Comparison of ENCODE assay signal across 13 mouse cellular contexts in the genomic region with DNA sequence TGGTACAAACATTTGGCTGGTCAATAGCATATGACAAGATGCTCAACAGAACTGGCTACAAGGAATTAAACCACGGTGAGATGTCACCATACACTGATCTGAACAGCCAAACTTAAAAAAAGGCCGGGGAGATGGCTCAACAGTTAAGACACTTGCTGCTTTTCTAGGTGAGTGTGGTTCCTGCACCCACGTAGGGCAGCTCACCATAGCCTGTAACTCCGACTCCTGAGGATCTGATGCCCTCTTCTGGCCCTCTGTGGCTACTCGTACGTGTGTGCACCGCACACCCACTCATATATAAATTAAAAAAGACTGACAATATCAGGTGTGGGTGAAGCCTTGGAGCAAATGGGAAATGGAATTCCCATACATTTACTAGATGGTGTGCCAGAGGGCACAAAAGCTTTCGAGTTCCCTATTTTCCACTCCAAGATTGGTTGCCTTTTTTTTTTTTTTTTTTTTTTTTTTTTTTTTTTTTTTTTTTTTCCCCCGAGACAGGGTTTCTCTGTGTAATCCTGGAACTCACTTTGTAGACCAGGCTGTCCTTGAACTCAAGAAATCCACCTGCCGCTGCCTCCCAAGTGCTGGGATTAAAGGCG. TPM values are rescaled to one million over a fixed set of nuclear protein-coding genes. Genes with fewer than 3 reads are reported as not detected.
DNase-seq lines count a peak whose midpoint lies in the region; ATAC-seq and TF ChIP-seq lines count a peak whose summit lies in the region.
"Had no signal": no experiment of that assay in that cellular context is flagged by ENCODE, and none has a peak within 500 bp of the region (broad histone marks: within the 10 kb centered on the region; RNA-seq: fewer than 3 reads in every experiment).

No protein-coding gene starts in this region.

- no peak overlapping the region for H3K4me2 ChIP-seq in lung, embryonic 16.5 days (ENCODE audit: low read depth, low read length)
- H3K4me2 ChIP-seq: lung, embryonic 15.5 days; neural tube, embryonic 15.5 days had no signal

- WGBS in heart, adult 2 months: 81% methylated on average over 11 of the region's 11 CpGs
- 69% methylated on average over 11 of the region's 11 CpGs for WGBS in bone marrow, adult 2 months
- 63% methylated on average over 11 of the region's 11 CpGs for WGBS in lung, embryonic 16.5 days

- no peaks in the 10 kb centered on the region for H3K79me2 ChIP-seq in heart, adult 2 months (replicated peaks; ENCODE audit: control insufficient read depth, insufficient read depth, low read length)

- no peak overlapping the region for H3K27ac ChIP-seq in heart, adult 2 months
- H3K27ac ChIP-seq in bone marrow, adult 2 months (ENCODE audit: control insufficient read depth, insufficient read depth, low read depth, low read length, poor library complexity): no peak overlapping the region
- H3K27ac ChIP-seq in lung, embryonic 16.5 days (ENCODE audit: low read length): peak overlapping the region; percentile 11
- no peak overlapping the region for H3K27ac ChIP-seq in left cerebral cortex, adult 2 months
- H3K27ac ChIP-seq: neural tube, embryonic 15.5 days had no signal

- DNase-seq in heart, adult 2 months: no peak
- no peak for DNase-seq in heart, adult 8-10 months (ENCODE audit: low spot score)
- peak; percentile 59 for DNase-seq in 416B (ENCODE audit: low read depth)
- no peak for DNase-seq in urinary bladder, postnatal 14 days (ENCODE audit: low spot score)
- DNase-seq in left cerebral cortex, adult 2 months (ENCODE audit: extremely low spot score in 1 of 2, low spot score in 2 of 2): no peak
- DNase-seq in frontal cortex, postnatal 14 days (ENCODE audit: low spot score in 2 of 2): no peak
- DNase-seq: gastrocnemius, postnatal 36 days; layer of hippocampus, adult 9-11 months had no signal

- 0 out of 2 replicates have a peak, but pooled peaks have one; percentile 41 for ATAC-seq in lung, embryonic 16.5 days (ENCODE audit: low read depth)

- H3K36me3 ChIP-seq in heart, adult 2 months (ENCODE audit: control insufficient read depth, insufficient read depth, low read length): no peaks in the 10 kb centered on the region
- peaks cover 17% of the 10 kb centered on the region for H3K36me3 ChIP-seq in lung, embryonic 16.5 days (ENCODE audit: control insufficient read depth, insufficient read depth, low read length)
- H3K36me3 ChIP-seq: neural tube, embryonic 15.5 days had no signal

- no peak for TF ChIP-seq POLR2A in heart, adult 2 months (IDR thresholded peaks at IDR 0.05; ENCODE audit: insufficient read depth, low read depth, low read length)
- TF ChIP-seq POLR2A in bone marrow, adult 2 months (IDR thresholded peaks at IDR 0.05; ENCODE audit: borderline replicate concordance, control insufficient read depth, low read depth, low read length): no peak

- peak; percentile 10; the same call in 1 of the 2 replicates for TF ChIP-seq CTCF in heart, adult 2 months (IDR thresholded peaks at IDR 0.05)
- TF ChIP-seq CTCF in bone marrow, adult 2 months (IDR thresholded peaks at IDR 0.05; ENCODE audit: control insufficient read depth, insufficient read depth, low read length): peak; percentile 53; the same call in 1 of the 2 replicates
- TF ChIP-seq CTCF in left cerebral cortex, adult 2 months (IDR thresholded peaks at IDR 0.05): no peak; the same call in none of the 2 replicates

- H3K9ac ChIP-seq in heart, adult 2 months (ENCODE audit: low read depth, low read length): no peak overlapping the region
- H3K9ac ChIP-seq in lung, embryonic 16.5 days (ENCODE audit: low read length): no peak overlapping the region
- H3K9ac ChIP-seq: lung, embryonic 15.5 days; neural tube, embryonic 15.5 days had no signal

- intact Hi-C loops in heart, adult 2 months (cut with DNase I): no loop called here
- intact Hi-C loops in left cerebral cortex, adult 2 months (cut with DNase I): no loop called here

- H3K4me3 ChIP-seq in heart, adult 2 months: no peak overlapping the region
- H3K4me3 ChIP-seq in bone marrow, adult 2 months (replicated peaks; ENCODE audit: control insufficient read depth, low read depth, low read length): no peak overlapping the region
- no peak overlapping the region for H3K4me3 ChIP-seq in lung, embryonic 16.5 days (ENCODE audit: low read length)
- no peak overlapping the region for H3K4me3 ChIP-seq in left cerebral cortex, adult 2 months
- H3K4me3 ChIP-seq: lung, embryonic 15.5 days; neural tube, embryonic 15.5 days had no signal

- H3K27me3 ChIP-seq in heart, adult 2 months (ENCODE audit: control insufficient read depth, insufficient read depth, low read length): no peaks in the 10 kb centered on the region
- H3K27me3 ChIP-seq in lung, embryonic 16.5 days (ENCODE audit: control insufficient read depth, insufficient read depth, low read depth, low read length): no peaks in the 10 kb centered on the region
- H3K27me3 ChIP-seq: lung, embryonic 15.5 days; neural tube, embryonic 15.5 days had no signal

- no peak for TF ChIP-seq EP300 in heart, adult 2 months (IDR thresholded peaks at IDR 0.05; ENCODE audit: insufficient read depth, low read depth, low read length)

- H3K9me3 ChIP-seq in lung, embryonic 16.5 days (ENCODE audit: control insufficient read depth, low read length): no peaks in the 10 kb centered on the region
- H3K9me3 ChIP-seq: lung, embryonic 15.5 days; neural tube, embryonic 15.5 days had no signal

- H3K4me1 ChIP-seq in heart, adult 2 months (ENCODE audit: control insufficient read depth, insufficient read depth, low read length): no peaks in the 10 kb centered on the region
- H3K4me1 ChIP-seq in bone marrow, adult 2 months (ENCODE audit: control insufficient read depth, insufficient read depth, low read length): no peaks in the 10 kb centered on the region
- peaks cover 3% of the 10 kb centered on the region; the same call in 1 of the 2 replicates for H3K4me1 ChIP-seq in lung, embryonic 16.5 days (replicated peaks; ENCODE audit: control insufficient read depth, insufficient read depth, low read length)
- H3K4me1 ChIP-seq: neural tube, embryonic 15.5 days had no signal

RNA-seq across cellular contexts. Expression of a gene that starts 13.0 kb away (rescaled TPM):
- total RNA-seq in heart, adult 2 months (2021): not detected
- 0.88 and 1.4 TPM in 2 replicates for polyA plus RNA-seq in heart, adult 2 months (2012; rRNA removed)
- not detected for total RNA-seq in heart, adult 8-10 months (2022)
- polyA plus RNA-seq in bone marrow, adult 2 months (2011; ENCODE audit: insufficient read depth, insufficient read length, low replicate concordance, missing spikeins): 2.8 TPM in 1 of 2 replicates, not detected in the other
- not detected in 2 replicates for polyA plus RNA-seq in lung, embryonic 16.5 days (2015; fragmentation: Nextera tagmentation; extraction: Ambion mirVana)
- total RNA-seq in left cerebral cortex, adult 2 months (2021): 1 to 10 TPM in 1 of 2 experiments, under 1 TPM in 1; 0.65 to 2.0 TPM
- total RNA-seq: gastrocnemius, postnatal 36 days had no signal
- polyA plus RNA-seq: hindbrain, embryonic 11.5 days; neural tube, embryonic 15.5 days had no signal

RNA-seq across cellular contexts. Expression of a gene that starts 23.7 kb away (rescaled TPM):
- under 1 TPM; 0.31 to 0.39 TPM for total RNA-seq in heart, adult 2 months (2021)
- 0.14 and 0.85 TPM in 2 replicates for polyA plus RNA-seq in heart, adult 2 months (2012; rRNA removed)
- under 1 TPM; 0.22 to 0.72 (median 0.39) TPM for total RNA-seq in heart, adult 8-10 months (2022)
- 62.2 and 92.2 TPM in 2 replicates for polyA plus RNA-seq in bone marrow, adult 2 months (2011; ENCODE audit: insufficient read depth, insufficient read length, low replicate concordance, missing spikeins)
- polyA plus RNA-seq in lung, embryonic 16.5 days (2015; fragmentation: Nextera tagmentation; extraction: Ambion mirVana): 31.8 and 36.4 TPM in 2 replicates
- 1 to 10 TPM in 1 of 2 experiments, under 1 TPM in 1; 0.72 to 1.2 TPM for total RNA-seq in left cerebral cortex, adult 2 months (2021)
